Mouse (Mus musculus) kidney, postnatal 36 days (tissue): ENCODE measurements around the gene Lce3f.
A peak's percentile ranks its signal among the peaks of the same experiment; 100 is the strongest.

Experiments used
- DNase-seq, 2 experiments: peaks; one replicate each; pipeline ENCODE4 v3.0.0; 2021 to 2022; ENCODE audit warnings: mixed read lengths in 2 of 2

The Lce3f gene

DNA sequence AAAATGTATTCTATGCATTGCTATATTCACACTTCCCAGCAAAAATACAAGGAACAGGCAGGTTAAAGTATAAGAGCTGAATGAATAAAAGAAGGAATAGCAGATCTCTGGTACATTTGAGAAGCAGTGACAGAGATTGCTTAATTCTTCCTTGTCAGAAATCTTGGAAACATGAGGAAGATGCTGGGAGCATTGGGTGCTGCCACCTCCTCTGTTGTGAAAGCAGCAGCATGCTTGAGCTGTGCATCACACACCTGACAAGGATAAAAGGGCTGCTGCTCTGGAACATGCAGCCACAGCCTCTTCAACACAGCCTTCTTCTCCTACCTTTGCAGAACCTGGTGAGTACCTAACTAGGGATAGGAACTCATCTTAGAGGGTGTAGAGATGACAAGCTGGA, at the start of gene Lce3f:
TSS of gene Lce3f (plus strand) at position 301 of the 400 bp plus-strand sequence.
- no peak for DNase-seq

DNA sequence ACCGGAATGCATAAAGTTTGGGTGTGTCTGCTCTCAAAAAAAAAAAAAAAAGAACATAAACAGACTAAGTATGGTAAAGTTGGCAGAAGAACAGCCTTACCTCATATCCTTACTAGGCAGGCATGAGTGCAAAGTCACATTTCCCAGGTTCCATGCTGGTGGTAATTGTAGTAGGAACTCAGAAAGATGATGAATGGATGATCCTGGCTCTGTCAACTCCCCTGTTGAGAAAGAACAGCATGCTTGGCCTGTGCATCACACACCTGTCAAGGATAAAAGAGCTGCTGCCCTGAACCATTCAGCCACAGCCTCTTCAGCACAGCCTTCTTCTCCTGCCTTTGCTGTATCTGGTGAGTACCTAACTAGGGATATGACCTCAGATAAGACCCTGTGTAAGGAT, 47.8 kb upstream of the Lce3f start, which contains the start of gene Lce3c:
TSS of gene Lce3c (plus strand) at position 301 of the 400 bp plus-strand sequence.
- DNase-seq = no peak

DNA sequence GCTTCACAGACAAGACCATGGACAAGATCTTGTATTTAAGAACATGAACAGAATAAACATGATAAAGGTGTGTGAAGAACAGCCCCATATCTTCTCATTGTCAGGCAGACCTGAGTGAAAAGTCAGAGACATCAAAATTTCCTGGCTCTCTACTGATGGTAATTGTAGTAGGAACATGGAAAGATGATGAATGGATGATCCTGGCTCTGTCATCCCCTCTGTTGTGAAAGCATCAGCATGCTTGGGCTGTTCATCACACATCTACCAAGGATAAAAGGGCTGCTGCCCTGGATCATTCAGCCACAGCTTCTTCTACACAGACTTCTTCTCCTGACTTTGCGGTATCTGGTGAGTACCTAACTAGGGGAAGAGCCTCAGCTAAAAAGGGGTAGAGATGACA, 34.9 kb upstream of the Lce3f start, which contains the start of gene Lce3d:
TSS of gene Lce3d (plus strand) at position 301 of the 400 bp plus-strand sequence.
- no peak for DNase-seq

DNA sequence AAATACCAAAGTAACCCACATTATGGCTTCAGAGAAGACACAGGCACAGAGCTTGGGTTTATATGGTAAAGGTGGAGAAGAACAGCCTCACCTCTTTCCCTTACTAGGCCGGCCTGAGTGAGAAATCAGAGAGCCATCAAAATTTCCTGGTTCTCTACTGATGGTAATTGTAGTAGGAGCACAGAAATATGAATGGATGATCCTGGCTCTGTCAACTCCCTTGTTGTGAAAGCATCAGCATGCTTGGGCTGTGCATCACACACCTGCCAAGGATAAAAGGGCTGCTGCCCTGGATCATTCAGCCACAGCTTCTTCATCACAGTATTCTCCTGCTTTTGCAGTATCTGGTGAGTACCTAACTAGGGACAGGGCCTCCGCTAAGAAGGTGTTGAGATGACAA, 25.3 kb upstream of the Lce3f start, which contains the start of gene Lce3e:
TSS of gene Lce3e (plus strand) at position 301 of the 400 bp plus-strand sequence.
- DNase-seq = no peak

DNA sequence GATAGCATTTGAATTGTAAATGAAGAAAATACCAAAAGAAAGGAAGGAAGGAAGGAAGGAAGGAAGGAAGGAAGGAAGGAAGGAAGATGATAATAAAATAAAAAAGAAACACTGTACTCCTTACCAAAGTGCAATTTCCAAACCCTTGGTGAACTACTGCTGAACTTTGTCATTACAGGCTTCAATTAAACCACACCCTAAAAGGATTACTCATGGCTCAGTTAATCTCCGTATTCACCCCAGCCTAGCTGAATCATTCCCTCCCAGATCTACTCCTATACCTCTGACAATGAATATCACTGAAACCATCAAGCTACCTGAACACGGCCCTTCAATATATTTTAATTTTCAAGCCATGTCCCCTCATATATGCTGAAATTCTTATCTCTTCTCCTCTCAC, 13.5 kb upstream of the Lce3f start:
- DNase-seq = no peak

DNA sequence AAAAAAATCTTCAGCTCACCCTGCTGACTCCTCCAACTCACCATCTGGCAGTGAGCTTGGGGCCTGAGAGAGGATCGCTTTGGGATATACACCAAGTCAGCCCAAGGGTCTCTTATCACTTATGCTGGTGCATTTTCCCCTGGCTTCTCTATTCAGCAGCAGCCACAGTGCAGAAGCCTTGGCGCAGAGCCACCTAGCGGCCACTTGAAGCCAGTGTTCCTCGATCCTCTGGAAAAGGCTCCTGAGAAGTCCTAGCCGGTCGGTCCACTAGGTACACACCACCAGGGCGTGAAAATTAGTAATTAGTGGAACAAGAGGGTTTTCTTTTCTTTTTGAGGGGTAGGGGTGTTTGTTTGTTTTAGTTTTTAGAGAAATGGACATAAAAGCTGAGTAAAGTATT, 6.7 kb downstream of the Lce3f start:
- peak; percentile 54 to 87 for DNase-seq

DNA sequence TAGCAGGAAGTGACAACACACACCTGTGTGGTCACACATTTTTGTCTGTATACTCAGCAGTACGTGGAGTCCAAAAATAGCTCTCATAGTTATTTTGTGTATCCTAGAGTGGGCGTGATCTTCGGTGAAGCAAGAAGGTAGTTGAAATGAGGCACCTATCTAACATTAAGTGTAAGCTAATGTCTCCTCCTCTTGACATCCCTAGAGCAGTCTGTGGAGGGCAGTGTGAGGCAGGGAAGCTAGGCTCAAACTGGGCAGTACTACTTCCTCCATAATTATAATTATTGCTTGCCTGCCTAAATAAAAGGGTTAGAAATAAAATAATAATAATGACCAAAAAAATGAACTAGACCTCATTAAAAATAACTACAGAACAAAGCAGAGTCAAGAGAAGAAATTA, 8.6 kb downstream of the Lce3f start:
- DNase-seq = no peak

DNA sequence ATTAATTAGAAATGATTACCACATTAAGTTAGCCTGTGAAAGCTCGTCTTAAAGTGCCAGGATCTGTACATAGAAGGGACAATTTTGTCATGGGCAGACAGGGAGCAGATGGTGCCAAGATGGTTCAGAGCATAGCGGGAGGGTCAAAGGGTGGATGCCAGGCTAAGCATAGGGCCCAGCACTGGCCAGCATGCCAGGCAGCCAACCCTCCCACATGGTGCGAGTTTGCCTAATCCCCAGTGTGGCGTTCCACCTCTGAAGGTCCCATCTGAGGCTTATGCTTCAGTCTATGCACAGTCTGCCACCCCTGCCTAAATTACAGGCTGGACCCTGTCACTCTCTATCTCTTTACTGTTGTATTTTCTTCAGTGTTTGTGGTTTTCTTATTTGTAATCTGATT, 10.8 kb downstream of the Lce3f start:
- no peak for DNase-seq

DNA sequence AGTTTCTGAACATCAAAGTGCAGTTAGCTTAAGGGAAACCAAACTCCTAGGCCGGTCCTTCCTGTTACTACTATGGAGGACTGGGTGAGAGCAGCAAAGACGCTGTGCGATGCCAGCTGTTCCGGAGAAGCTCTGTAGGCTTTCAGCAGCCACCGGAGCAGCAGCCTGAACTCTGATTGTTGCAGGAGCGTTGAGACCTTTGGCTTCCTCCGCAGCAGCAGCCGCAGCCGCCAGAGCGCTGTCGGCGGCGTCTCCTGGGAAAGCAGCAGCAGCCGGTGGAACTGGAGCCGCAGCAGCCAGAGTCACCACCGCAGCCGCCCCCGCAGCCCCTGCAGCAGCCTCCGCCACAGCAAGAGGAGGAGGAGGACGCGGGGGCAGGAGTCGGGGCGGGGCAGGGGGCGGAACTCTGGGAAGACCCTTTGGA, 22.4 kb downstream of the Lce3f start:
- peak; percentile 21 to 52 for DNase-seq

DNA sequence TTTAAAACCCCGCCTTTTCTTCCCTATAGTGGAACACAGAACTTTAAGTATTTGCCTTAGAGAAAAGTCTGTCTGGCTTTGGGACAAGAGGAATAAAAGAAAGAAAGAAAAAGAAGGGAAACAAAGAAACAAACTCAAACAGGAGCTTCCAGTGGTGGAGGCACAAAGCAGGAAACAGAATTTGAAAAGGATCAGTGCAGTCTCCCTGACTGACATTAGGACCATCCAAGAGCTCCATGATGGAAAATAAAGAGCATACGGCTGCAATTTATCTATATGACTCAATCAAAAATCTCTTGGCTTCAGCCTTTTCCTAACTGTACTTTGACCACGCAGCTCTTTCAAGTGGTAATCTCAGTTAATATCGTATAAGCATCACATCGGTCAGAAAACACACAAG, 22.8 kb downstream of the Lce3f start:
- DNase-seq = no peak

DNA sequence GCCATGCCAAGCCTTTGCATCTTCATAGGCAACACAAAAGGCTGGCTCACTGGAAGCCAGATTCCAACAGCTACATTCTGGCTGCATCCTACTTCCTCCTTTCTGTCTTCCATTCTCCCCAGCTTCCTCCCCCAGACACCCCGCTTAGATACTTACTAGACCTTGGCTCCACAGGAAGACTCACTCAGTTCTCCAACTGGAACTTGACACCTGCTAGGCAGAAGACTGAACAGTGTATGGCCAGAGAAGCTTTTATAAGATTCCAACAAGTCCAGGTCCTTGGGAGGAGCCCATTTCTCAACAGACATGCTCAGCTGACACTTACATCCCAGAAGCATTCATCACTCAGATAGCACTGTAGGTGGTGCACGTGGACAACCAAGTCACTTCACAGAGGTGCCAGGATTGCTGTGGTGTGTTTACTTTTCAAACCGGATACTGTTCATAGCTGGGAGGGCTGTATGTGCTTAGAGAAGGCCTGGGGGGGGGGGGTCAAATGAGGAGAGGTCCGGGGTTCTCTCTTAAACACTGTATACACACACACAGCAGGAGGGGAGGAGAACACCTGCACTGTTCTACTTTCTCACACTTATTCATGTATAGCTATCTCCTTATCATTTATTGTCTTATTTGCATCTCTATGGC, 23.6 kb downstream of the Lce3f start, which contains the start of gene Crct1:
TSS of gene Crct1 (minus strand) at position 228 of the 645 bp plus-strand sequence.
- DNase-seq = no peak

DNA sequence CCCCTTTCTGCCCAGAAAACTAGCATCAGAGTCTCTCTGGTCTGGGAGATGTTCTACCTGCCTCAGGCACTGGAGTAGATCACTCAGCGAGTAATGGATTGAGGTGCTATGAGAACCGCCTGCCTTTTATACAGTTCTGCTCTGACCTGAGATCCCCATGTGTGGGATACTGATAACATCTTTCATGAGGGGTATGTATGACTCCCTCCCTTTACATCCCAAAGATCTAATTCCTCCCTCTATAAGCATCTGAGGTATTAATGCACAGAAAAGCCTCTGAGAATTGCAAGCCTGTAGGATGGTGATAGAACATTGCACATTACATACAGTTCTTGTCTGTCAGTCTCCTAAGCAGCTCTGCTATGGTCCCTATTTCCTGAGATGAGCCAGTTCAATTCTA, 26.9 kb downstream of the Lce3f start, which contains the start of gene Lce1m:
TSS of gene Lce1m (minus strand) at position 101 of the 400 bp plus-strand sequence.
- no peak for DNase-seq

DNA sequence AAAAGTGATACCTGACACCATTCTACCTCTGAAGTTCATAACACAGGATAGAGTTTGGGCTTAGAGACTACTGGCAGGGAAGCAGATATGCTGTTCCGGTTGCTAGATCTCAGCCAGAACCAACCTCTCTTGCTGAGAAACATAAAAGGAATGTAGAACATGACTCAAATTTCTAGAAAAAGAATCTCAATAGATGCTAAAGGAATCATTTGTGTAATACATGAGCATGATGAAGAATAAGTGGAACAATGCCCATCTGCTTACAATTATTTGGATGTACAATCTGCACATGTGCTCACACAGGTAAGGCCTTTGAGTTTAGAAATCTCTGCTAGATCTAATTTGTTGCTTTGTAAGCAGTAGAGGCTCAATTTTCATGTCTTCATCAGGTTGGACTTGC, 29.1 kb downstream of the Lce3f start:
- no peak for DNase-seq

DNA sequence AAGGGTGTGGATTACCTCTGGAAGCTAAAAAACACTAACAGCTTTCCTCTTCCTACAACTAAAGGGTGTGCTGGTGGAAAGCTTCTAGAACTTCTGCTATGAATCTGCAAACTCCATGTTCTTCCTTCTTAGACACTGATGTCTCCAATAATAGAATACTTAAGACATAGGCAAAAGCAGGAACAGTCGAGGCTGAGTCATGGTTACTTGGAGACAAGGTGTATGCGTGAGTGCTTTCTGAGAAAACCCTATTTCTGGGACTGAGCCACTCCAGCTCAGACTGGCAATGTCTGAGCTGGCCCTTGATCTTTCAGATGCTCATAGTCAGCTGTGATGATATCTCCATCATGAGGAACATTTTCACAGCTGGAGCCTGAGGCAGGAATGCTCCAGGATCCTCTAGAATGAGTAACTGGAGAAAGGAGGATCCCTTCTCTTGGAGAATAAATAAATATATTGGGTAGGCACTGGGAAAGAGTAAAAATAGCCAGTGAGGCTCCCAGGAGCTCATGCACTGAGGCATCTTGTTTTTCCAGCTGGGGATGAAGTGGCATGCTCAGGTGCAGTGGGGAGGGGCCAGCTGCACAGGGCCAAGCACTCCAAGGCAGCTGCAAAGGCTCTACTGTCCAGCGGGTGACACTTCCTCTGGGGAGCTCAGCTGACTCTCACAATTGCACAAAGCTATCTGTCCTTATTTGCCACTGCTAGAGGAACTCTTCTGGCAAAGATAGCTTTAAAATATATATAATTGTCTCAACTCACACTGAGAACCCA, 31.6 kb downstream of the Lce3f start:
- DNase-seq = no peak

DNA sequence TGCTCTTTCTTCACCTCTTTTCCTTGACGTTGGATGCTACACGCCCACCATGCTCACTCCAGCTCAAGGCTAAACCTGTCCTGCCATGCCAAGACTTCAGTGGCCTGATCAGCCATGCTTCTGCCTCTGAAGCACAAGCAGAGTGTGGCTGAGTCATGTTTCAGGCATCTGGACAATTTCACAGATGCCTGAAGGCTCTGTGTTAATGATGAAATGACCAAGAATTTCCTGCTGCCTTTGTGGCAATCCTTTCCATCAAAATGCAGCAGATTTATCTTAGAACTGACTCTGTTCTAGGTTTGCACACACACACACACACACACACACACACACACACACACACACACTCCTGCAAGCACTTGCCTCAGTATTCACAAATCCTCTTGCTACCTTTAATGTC, 33.5 kb downstream of the Lce3f start:
- DNase-seq = no peak

DNA sequence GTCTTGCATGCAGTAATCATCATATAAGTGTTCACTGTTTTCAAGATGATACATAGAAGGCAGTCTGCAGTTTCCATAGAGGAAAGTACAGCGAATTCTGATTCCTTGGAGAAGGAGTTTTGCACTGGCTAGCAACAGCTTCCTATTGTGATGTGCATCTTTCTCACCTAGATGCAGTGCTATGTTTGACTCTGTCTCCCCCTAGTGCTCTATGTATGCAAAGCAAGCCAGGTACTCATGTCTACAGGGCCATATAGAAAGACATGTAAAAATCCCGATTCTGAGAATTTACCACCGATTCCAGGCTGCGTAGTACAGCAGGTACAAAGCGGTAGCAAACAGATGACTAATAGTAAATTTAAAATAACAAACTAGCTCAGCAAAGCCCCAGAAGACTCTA, 39.4 kb downstream of the Lce3f start:
- peak; percentile 17 to 41 for DNase-seq
